Mouse (Mus musculus) frontal cortex, postnatal 10 days (tissue): ENCODE data around the gene Ror2.

Experiments used
- DNase-seq, 2 experiments: peaks; one replicate each; pipeline ENCODE4 v3.0.0; 2022; ENCODE audit warnings: low spot score in 2 of 2, mixed read lengths in 1 of 2

Ror2 gene

DNA sequence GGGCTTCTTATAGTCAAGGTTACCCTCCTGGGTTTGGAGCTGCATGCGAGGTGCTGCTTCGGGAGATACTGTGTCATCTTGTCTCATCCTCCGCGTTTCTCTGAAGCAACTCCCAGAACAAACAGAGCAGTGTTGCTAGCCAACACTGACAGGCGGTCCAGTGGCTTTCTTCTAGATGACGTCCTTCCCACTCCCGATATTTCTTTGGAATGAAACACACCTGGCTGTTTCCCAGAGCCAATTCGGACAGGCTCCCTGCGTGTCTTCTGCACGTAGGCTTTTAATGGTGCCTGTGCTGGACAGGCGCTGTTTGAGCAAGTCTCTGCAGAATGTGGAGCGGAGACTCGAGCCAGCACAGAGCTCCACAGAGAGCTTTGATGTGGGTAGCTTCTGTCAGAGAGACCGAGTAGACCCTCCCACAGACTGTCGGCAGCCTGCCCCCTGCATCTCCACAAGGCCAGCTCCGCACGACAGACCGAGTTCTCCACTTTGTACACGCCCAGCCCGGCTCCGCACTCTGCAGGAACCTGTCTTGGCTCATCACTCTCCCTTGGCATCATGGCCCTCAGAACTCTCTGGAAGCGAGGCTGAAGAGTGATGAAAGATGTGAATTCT, 216.7 kb downstream of the Ror2 start:
- DNase-seq: no peak

DNA sequence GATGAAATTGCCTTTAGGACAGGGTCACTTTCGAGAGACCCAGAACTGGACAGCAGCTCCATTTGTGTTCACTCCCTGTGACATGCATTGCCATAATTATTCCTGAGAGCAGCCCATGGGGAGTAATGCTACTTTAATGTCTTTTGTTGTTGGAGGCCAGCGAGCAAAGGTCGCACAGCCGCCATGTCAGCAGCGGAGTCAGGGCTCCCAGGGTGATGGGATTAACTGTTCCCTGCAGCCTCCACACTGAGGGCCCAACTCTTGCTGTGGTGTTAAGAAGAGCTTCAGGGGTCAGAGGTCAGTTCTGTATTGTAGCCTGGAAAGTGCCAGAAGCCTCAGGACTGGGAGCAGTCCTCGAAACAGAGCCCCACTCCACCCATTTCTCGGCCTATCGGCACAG, 217.5 kb downstream of the Ror2 start:
- no peak for DNase-seq

DNA sequence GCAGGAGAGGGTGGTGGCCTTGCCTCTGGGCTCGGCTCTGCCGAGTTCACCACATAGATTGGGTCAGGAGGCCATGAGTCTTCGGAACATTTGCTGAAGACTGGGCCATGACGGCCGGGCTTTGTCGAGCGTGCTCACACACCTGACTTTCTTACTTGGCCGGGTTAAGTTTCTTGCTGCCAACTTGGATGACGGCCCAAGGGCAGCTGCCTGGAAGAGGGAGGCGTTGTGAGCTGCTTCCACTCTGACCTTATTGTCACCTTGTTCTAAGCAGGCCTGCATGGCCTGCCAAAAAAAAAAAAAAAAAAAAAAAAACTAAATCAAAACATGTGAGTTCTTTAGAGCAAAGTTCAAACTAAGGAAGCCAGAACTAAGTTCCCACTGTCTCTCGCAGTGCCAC, 218.0 kb downstream of the Ror2 start:
- no peak for DNase-seq

- DNase-seq: no peak
These were observed 220.8 kb downstream of the Ror2 start for GRCm38 (mm10) chr13:53065122-53065521.

DNA sequence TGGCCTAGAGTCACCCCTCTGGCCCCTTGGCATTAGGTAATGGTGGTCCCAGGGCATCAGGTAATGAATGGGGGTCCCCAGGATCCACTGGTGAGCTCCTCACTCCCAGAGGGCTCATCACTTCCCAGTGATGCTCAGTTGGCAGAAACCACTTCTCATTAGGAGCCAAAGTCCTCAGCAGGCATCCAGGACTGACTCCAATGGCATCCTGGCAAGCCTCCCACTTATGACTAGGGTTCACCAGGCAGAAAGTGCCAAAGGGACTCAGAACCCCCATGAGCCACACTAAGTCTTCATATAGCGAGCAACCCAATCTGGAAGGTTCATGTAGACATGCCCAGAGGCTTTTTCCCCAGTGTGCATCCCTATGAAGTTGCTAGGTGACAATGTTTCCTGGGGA, 221.2 kb downstream of the Ror2 start:
- DNase-seq: no peak
